Mouse (Mus musculus): ENCODE data around the gene Gm3045.

Gm3045 gene

GRCm38 (mm10) chr13:56435615-56436287 is 9.4 kb downstream of the Gm3045 start:
- no peak for DNase-seq (ENCODE audit: inconsistent age in 2 of 2, low spot score in 1 of 2)

DNA sequence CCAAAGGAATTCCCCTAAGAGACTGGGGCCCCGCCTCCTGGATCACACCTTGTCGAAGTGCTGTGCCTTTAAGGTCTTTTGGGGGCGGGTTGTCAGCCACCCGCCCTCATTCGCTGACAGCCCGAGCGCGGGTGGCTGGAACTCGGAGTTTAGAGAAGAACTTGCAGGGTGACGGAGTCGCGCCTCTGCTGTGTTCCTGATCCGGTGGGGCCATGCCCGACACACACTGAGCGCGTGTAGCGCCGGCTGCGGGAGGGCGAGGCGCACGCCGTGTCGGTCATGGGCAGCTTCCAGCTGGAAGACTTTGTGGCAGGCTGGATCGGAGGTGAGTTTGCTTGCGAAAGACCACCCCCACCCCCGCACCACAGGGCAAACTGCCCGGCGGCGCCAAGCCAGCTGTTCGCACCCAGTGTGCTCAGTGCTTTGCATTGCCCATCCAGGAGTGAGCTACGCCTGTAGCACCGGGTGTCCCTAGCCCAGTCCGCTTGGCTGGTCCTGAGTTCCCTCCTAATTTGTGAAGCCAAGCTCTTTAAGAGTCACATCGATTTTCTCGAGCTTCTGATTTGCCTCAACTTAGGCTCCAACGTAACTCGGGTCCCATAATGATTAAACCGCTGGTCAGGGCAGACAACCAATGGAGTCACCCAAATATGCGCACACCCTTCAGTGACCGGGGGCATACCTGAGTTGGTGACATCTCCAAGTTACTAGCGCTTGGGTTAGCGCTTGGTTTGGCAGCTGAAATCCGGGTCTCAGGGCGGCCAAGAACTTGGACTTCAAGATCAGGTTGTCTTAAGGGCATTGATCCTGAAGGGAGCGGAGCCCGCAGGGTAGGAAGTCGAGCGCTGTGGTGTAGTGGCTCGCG is 12.0 kb downstream of the Gm3045 start, which contains the start of gene Slc25a48:
Slc25a48 (plus strand) TSS at position 145 of the 865 bp plus-strand sequence.
- DNase-seq (ENCODE audit: inconsistent age in 2 of 2, low spot score in 1 of 2) = peak in 1 of 2 experiments; percentile 73

GRCm38 (mm10) chr13:56443411-56443810 is 17.0 kb downstream of the Gm3045 start:
- no peak for DNase-seq (ENCODE audit: inconsistent age in 2 of 2, low spot score in 1 of 2)

DNA sequence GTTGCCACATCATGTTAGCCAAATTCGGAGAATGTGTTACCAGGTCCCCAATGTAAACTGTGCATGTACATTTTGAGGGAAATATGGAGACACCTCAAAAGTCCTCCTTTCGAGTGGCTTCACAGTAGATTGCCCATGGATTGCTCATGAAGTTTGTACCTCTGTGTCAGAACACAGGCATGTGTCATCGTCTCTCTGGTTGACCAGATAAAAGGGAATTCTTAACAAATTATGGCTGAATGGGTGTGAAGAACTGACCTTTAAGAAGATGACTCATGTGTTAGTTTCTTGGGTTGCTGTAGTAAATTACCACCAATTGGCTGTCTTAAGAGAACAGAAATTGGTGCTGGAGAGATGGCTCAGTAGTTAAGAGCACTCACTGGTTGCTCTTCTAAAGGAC is 17.7 kb downstream of the Gm3045 start:
- DNase-seq (ENCODE audit: inconsistent age in 2 of 2, low spot score in 1 of 2) = no peak

- DNase-seq (ENCODE audit: inconsistent age in 2 of 2, low spot score in 1 of 2) = no peak
These were observed 18.6 kb downstream of the Gm3045 start for GRCm38 (mm10) chr13:56444996-56445395.

- DNase-seq (ENCODE audit: inconsistent age in 2 of 2, low spot score in 1 of 2) = no peak
These were observed 23.0 kb downstream of the Gm3045 start for GRCm38 (mm10) chr13:56449239-56450030.

DNA sequence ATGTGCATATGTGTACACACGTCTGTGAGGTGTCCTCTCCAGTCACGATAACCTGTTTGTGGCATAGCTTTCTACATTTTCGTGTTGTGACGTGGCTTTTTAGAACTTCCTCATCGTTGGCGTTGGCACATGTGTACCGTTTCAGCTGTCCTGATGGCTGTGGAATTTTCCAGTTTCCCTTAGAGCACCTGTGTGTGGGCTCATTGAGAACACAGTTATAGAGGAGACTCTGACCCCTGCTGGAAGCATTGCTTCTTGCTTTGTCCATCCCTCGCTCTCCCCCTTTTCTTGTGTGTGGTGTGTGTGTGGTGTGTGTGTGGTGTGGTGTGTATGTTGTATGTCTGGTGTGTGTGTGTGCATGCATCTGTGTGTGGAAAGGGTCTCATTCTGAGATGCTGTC is 23.6 kb downstream of the Gm3045 start:
- DNase-seq (ENCODE audit: inconsistent age in 2 of 2, low spot score in 1 of 2) = no peak

- no peak for DNase-seq (ENCODE audit: inconsistent age in 2 of 2, low spot score in 1 of 2)
These were observed 31.6 kb downstream of the Gm3045 start for GRCm38 (mm10) chr13:56458001-56458400.

GRCm38 (mm10) chr13:56461460-56461859 is 35.1 kb downstream of the Gm3045 start:
- no peak for DNase-seq (ENCODE audit: inconsistent age in 2 of 2, low spot score in 1 of 2)

DNA sequence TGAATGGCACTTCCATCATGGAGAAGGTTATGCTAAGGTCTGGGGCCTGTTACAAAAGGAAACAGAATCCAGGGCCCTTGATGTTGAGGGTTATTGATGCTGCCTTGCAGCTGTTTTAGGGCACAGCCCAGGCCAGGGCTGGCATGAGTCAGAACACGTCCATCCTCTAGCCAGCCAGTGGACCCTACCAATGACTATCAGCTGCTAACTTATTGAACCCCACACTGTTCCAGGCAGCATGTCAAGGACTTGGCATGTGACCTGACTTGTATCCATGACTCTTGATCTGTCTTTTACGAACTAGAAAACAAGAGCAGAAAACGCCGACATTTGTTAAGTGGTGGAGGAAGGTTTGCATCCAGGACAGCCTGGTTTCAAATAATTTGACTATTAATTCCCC is 36.4 kb downstream of the Gm3045 start:
- DNase-seq (ENCODE audit: inconsistent age in 2 of 2, low spot score in 1 of 2) = no peak

GRCm38 (mm10) chr13:56463261-56463660 is 36.9 kb downstream of the Gm3045 start:
- DNase-seq (ENCODE audit: inconsistent age in 2 of 2, low spot score in 1 of 2) = no peak

- DNase-seq (ENCODE audit: inconsistent age in 2 of 2, low spot score in 1 of 2) = no peak
These were observed 37.4 kb downstream of the Gm3045 start for GRCm38 (mm10) chr13:56463750-56464149.

DNA sequence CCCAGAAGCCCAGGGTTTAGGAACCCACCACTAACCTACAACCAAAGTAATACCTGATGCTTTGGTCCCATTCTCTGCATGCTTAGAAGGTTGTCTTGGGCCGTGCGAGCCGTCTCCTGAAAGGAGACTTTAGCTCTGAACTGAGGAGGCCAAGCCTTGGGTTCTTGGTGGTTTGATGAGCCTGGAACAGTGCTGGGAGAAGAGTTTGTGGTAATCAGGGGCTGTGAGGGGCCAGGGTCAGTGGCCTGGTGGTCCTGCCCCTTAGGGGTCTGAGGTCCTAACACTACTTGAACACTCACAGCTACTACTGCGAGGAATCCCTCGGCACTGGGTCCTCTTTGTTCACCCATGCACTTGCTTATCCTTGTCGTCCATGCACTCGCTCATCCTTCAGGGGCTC is 41.4 kb downstream of the Gm3045 start:
- DNase-seq (ENCODE audit: inconsistent age in 2 of 2, low spot score in 1 of 2) = no peak

- no peak for DNase-seq (ENCODE audit: inconsistent age in 2 of 2, low spot score in 1 of 2)
These were observed 42.1 kb downstream of the Gm3045 start for GRCm38 (mm10) chr13:56468536-56468935.

GRCm38 (mm10) chr13:56471211-56471610 is 44.8 kb downstream of the Gm3045 start:
- no peak for DNase-seq (ENCODE audit: inconsistent age in 2 of 2, low spot score in 1 of 2)

DNA sequence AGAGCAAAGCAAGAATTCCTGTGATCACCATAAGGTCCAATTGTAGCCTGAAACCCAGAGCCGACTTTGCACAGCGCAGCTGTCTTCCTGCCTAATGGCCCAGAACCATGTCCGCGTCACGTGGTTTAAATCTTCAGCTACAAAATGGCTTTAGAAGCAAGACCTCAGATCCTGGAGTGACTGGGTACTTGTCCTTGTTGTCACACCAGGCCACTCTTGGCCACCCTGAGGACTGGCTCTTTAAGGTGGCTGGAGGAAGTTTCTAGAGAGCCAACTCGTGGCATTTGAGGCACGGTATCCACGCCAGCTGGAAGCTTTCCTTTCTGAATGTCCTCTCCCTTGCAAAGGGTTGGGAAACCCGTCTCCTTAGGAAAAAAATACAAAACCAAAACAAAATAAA is 45.6 kb downstream of the Gm3045 start:
- DNase-seq (ENCODE audit: inconsistent age in 2 of 2, low spot score in 1 of 2) = peak in 1 of 2 experiments; percentile 54

DNA sequence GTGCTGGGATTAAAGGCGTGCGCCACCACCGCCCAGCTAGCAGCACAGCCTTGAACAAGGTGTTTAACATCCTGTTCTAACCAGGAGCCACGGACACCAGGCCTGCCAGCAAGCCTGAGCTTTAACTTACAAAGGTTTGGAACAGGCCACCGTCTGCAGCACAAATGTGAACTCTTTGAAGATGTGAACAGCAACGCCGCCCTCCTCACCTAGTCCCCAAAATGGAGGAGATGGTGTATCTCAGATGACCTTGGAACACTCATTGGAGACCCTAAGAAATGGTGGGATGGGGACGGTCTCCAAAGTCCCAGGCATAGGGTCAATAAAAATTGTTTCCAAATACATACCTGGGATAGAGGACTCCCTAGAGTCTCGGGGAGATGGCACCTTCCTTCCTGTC is 46.3 kb downstream of the Gm3045 start:
- no peak for DNase-seq (ENCODE audit: inconsistent age in 2 of 2, low spot score in 1 of 2)

- DNase-seq (ENCODE audit: inconsistent age in 2 of 2, low spot score in 1 of 2) = peak; percentile 43 to 81
These were observed 49.0 kb downstream of the Gm3045 start for GRCm38 (mm10) chr13:56475363-56475762.

GRCm38 (mm10) chr13:56476790-56477189 is 50.4 kb downstream of the Gm3045 start:
- DNase-seq (ENCODE audit: inconsistent age in 2 of 2, low spot score in 1 of 2) = no peak

DNA sequence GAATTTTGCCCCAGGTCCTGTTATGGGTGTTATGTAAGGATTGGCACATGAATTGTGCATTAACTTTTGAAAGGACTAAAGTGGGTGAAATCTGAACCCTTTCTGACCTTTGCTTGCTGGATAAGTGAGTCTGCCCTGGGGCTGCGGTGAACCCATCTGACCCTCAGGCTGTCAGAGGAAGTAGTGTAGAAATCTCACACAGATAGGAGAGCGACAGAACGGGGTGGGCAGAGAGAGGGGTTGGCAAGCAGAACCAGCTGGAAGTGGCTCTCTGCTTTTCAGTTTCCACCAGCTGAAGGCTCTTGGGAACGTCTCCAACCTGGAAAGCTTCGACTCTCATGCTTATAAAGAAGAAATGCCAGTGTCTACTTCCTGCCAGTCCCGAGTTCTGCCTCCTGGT is 50.9 kb downstream of the Gm3045 start:
- DNase-seq (ENCODE audit: inconsistent age in 2 of 2, low spot score in 1 of 2) = peak in 1 of 2 experiments; percentile 31

DNA sequence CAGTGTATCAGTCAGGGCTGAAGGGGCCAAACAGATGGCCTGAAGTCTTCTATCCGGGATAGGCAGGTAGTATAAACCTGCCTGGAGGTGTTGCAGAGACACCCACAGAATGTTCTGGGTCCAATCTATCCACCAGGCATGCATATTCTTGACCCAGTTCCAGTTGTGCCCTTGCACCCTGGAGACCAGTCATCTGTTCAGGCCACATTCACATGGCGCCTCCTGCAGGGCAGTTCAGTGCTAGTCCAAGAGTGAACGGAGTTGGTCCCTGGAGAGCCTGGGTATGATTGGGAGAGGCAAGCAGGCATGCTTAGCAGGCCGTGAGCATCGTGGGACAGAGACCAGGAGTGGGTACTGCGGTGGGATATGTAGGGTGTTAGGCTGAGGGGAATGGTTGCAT is 51.6 kb downstream of the Gm3045 start:
- DNase-seq (ENCODE audit: inconsistent age in 2 of 2, low spot score in 1 of 2) = no peak

All from adrenal gland, adult (tissue).